Mouse (Mus musculus) small intestine, adult 2 months (tissue): ENCODE results near the gene Mgrn1.

Experiments used
- CTCF ChIP-seq: fragments of 200-500 bp; IDR thresholded peaks from 2 replicates; pipeline ENCODE4 v1.5.1; 2012; ENCODE audit warnings: low read depth, mild to moderate bottlenecking, control low read depth, inconsistent platforms, low read length, moderate library complexity, mixed read lengths; ENCODE audit not compliant: insufficient replicate concordance, insufficient read length; ENCODE audit errors: extremely low read depth
- POLR2A ChIP-seq: fragments of 200-500 bp; IDR thresholded peaks from 2 replicates; pipeline ENCODE4 v1.6.1; 2012; ENCODE audit warnings: low read depth, mild to moderate bottlenecking, control low read depth, inconsistent platforms, low read length, moderate library complexity

GRCm38 (mm10) chr16:4968426-4968825 lies 82.4 kb downstream of the Mgrn1 start:
- TF ChIP-seq POLR2A (no peak), CTCF (no peak)
